Mouse (Mus musculus): ENCODE measurements around the gene Ciao2a.

Ciao2a gene

DNA sequence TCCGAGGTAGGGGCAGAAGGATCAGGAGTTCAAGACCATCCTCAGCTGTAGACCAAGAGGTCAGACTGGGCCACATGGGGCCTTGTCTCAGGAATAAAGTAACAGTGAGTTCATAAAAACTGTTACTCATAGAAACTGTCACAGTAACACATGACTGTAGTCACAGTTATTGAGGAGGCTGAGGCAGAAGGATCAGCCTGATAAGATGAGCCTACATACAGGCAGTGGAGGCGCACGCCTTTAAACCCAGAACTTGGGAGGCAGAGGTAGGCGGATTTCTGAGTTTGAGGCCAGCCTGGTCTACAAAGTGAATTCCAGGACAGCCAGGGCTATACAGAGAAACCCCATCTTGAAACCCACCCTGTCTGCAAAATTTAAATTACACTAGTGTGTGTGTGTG lies 6.3 kb upstream of the Ciao2a start:
- CTCF ChIA-PET, result no interaction called here

DNA sequence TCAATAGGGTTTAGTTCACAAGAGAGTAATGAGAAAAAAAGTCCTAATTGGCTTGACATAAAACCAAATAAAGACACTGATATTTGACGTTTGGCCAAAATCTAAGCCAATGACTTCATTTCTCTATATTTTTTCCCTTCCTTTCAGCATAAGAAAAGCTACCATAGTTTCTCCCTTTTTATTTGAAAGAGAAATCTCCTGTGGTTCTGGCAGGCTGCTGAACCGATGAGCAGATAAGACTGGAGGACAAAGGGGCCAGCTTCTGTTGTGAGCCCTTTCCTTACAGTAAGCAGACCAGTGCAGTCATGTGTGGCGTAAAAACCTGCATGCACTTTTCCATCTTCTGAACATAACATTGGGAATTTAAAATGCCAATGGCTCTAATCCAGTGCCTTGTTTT lies 5.5 kb upstream of the Ciao2a start:
- CTCF ChIA-PET, result no interaction called here

DNA sequence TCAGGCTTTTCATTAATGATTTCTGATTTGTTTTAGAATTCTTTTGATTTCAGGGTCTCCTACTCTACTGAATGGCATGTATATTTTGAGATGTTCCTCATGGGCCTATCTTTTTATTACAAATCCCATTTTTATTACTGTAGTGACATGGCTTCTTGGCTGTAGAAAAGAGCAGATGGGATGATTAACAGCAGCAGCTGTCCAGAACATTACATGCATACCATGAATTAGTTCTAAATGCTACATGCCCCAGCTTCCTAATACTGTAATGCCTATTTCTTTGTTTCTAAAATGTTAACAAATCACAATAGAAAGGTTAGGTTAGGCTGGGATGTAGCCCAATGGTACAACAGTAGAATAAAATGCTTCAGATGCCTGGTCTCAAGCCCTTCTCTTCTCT lies 5.0 kb upstream of the Ciao2a start:
- CTCF ChIA-PET, result interaction anchor here (0.7 kb wide), 1 partner anchor 683 kb away, joined by 3 read pairs; no protein-coding TSS in a partner anchor

GRCm38 (mm10) chr9:66123648-66124047 lies 2.8 kb upstream of the Ciao2a start:
- CTCF ChIA-PET, result no interaction called here

DNA sequence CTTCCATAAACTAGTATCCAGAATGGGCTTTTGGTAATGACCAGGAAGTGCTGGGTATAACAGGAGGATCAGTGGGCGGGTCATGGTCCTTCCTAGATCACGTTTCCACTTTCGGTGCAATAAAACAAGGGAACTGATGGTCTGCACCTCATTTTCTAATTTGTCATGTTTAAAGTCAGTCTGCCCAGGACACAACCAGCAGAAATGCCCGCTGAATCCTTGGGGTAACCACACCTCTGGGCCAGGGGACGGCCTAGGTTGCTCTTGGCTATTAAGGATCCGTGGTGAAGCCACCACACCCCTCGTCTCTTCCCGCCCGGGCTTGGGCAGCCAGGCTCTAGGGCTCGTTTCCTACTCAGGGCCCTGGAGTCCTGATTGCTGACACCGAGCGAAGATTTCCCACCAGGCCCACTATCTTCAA lies 2.3 kb upstream of the Ciao2a start:
- CTCF ChIA-PET, result interaction anchor here (0.5 kb wide), 1 partner anchor 129 kb away, joined by 3 read pairs; no protein-coding TSS in a partner anchor

DNA sequence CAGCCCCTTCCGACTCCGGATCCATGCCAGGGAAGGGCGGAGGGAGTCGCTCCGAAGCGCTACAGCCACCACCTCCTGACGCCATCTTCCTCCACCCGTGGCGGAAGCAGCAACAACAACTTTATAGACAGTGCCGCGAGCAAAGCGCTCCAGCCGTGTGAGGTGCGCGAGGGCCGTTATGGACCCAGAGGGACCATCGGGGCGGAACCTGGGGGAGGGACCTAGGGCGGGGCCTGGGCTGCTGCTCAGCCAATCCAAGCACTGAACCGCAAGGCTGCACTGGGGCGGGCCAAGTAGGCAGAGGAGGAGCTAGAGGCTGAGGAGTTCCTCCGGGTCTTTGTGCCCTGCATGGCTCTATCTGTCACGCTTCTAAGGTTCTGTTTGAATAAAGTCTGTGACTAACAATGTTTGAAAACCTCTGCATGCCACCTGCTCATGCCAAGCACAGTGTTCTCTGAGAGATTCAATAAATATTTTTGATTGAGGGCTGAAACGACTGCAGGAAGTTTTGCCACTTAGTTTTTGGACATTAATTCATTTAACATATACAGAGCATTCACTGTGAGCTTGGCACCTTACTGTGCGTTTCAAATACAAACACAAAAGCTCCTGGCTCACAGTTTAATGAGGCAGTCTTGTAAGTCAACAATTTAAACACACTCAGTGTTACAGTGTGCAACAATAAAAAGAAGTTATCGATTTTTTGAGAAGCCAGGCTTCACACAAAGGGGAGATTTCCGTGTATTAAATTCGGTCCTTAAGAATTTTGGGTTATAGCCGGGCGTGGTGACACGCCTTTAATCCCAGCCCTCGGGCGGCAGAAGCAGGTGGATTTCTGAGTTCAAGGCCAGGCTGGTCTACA lies 1.5 kb upstream of the Ciao2a start:
- CTCF ChIA-PET, result interaction anchor here (0.5 kb wide), 1 partner anchor 130 kb away, joined by 3 read pairs; no protein-coding TSS in a partner anchor

DNA sequence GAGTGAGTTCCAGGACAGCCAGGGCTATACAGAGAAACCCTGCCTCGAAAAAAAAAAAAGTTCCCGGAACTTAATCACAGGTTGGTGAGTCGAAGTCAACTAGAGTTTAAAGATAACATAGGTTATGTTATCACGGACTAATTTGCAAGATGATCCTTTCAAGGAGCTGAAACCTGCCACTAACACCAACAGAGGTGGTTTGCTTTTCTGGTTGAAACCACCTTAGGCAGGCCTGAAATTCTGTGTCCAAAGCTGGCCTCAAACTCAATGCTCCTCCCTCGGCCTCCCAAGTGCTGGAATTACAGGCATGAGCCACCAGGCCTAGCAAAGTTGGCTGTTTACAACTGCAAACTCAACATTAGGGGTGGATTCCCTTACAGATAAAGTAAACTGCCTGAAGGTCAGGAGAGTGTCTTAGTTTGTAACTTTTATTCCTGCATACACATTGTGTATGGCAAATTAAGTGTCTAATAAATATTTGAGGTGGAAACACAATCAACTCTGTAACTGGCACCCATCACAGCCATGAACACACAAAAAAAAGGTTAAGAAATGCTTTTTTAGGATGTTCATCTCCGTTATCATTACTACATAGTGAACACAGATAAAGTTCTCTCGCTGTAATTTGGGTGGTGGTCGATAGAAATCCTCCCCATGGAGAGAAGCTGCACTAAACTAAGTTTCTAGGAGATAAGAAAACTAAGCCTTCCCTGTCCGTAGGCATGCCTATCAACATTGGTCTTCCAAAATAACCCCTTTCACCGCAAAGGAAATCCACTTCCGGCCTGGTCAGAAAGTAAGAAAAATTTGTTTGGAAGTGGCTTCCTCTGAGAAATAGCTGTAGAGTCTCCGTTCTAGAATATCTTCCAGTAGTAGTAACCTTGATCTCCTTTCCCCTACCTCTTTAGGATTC lies 612 bp upstream of the Ciao2a start:
- CTCF ChIA-PET, result interaction anchor here (0.6 kb wide), 1 partner anchor 750 kb away, joined by 4 read pairs; no protein-coding TSS in a partner anchor

- CTCF ChIA-PET, result no interaction called here
Observed at GRCm38 (mm10) chr9:66127193-66127546, 759 bp downstream of the Ciao2a start.

GRCm38 (mm10) chr9:66127884-66128283 lies 1.5 kb downstream of the Ciao2a start:
- CTCF ChIA-PET, result no interaction called here

GRCm38 (mm10) chr9:66131466-66131865 lies 5.1 kb downstream of the Ciao2a start:
- CTCF ChIA-PET, result no interaction called here

GRCm38 (mm10) chr9:66135967-66136366 lies 9.6 kb downstream of the Ciao2a start:
- CTCF ChIA-PET, result interaction anchor here (0.5 to 0.6 kb wide), 2 partner anchors 77 to 530 kb away, joined by 3 to 6 read pairs; no protein-coding TSS in a partner anchor

DNA sequence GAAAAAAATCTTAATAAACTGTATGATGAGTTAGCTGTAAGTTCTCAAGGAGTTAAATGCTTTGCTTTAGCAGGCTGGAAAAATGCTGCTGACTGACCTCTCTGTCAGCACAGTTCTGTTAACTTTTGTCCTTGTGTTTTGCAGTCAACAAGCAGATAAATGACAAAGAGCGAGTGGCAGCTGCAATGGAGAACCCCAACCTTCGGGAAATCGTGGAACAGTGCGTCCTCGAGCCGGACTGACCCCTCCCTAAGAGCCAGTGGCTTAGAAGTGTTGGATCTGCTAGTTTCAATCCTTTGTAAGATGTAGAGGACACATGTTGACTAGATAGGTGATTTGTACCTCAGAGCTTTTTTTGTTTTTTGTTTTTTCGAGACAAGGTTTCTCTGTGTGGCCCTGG lies 11.8 kb downstream of the Ciao2a start:
- CTCF ChIA-PET, result no interaction called here

GRCm38 (mm10) chr9:66142265-66142664 lies 15.9 kb downstream of the Ciao2a start:
- CTCF ChIA-PET, result no interaction called here

GRCm38 (mm10) chr9:66144248-66144647 lies 17.8 kb downstream of the Ciao2a start:
- CTCF ChIA-PET, result no interaction called here

- CTCF ChIA-PET, result interaction anchor here (0.8 kb wide), 1 partner anchor 281 kb away, joined by 5 read pairs; no protein-coding TSS in a partner anchor
Observed at GRCm38 (mm10) chr9:66146141-66146540, 19.7 kb downstream of the Ciao2a start.

- CTCF ChIA-PET, result no interaction called here
Observed at GRCm38 (mm10) chr9:66152011-66152410, 25.6 kb downstream of the Ciao2a start.

DNA sequence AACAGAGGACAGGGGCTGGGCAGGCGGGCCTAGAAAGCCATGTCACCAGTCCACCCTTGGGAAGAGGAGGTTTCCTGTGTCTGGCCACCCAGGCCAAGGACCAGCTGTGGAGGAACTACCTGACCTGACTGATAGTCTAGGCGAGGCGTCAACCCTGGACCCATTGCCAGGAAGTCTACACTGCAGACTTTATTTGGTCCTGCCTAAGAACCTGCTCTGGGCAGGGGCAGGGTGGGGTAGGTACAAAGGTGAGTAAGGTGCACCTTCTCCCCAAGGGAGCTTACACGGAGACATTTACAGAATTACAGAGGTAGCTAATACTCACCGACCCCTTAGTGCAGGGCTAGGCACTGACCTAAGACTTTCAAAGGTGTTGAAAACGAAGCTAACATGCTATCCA lies 27.2 kb downstream of the Ciao2a start:
- CTCF ChIA-PET, result no interaction called here

GRCm38 (mm10) chr9:66154013-66154412 lies 27.6 kb downstream of the Ciao2a start:
- CTCF ChIA-PET, result no interaction called here

- CTCF ChIA-PET, result no interaction called here
Observed at GRCm38 (mm10) chr9:66155534-66155933, 29.1 kb downstream of the Ciao2a start.

GRCm38 (mm10) chr9:66157958-66158830 lies 31.8 kb downstream of the Ciao2a start, which contains the start of gene Dapk2:
Gene Dapk2 (plus strand): TSS chr9:66158223.
- CTCF ChIA-PET, result interaction anchor here (0.6 kb wide), 1 partner anchor 770 kb away, joined by 3 read pairs; no protein-coding TSS in a partner anchor

DNA sequence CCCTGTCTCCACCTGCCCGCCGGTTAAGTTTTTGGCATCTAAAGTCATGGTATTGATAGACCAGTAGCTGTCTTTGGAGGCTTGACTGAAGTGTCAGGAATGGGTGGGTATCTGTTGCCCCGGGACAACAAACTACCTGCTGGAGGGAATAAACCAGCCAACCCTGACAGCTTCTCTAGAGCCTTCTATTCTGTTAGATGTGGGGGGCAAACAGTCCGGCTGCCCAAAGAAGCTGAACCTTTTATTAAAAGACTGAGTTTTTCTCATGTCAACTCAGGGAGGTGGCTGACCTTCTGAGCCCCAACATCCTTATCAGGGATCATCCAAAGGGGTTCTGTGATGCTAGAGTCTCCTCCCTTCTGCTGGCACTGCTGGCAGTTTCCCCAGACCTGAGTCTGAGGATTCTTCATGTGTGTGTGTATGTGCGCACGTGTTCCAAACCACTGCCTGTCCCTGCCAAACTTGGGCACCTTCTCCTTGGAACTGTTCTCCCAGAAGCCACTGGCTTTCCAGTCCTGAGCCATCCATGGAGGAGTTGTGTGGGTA lies 32.5 kb downstream of the Ciao2a start:
- CTCF ChIA-PET, result no interaction called here
